Mouse (Mus musculus) left cerebral cortex, adult 11 months (tissue): ENCODE data around the gene Gm28041.
"Not testable (repeated sequence)": the region's sequence is repeated elsewhere in the genome, so short reads cannot be mapped to it uniquely, and the experiment has no call there.

Experiments used
- DNase-seq: peaks from one replicate; pipeline ENCODE4 v3.0.0; 2022; ENCODE audit warnings: low spot score

Gene Gm28041

DNA sequence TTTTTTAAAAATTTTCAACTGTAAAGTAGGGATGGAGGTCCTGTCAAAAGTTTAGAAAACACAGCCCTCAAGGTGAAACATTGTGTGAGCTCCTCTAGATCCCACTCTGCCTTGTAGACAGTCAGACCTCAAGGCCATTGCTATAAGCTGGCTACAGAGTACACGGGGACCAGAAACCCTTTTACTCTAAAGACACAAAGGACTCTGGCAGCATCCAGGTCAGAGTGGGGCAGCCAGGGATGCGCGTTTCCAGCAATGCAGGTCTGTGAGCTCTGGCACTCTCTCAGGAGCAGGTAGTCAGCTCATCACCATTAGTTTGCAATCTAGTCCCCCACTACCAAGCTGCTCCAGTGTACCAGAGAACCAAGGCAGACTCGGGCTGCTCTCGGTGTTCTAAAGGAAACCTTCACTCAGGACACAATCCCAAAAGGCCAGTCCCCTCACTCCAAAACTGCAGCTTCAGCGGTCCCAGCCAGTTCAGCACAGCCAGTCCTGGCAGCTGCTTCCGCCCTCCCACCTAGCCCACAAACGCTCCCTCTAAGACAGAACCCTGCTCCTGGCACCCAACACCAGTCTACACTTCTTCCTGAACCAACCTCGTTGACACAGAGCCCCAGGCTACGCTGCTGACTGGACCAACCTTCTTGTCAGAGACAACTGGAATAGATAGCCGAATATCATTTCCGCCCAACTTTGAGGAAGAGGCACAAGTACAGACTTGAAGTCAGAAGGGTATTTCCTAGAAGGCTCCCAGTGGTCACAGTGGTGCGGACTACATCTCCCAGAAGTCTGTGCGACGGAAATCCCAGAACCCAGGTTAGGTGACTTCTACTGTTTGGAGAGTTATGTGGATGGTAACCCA lies at the start of gene Gm28041, which contains the start of gene Zfp456:
Gene Gm28041, minus strand, starts transcription at position 684 of the 862 bp plus-strand sequence.
Gene Zfp456, minus strand, starts transcription at position 761 of the 862 bp plus-strand sequence.
- DNase-seq, result peak; percentile 47

DNA sequence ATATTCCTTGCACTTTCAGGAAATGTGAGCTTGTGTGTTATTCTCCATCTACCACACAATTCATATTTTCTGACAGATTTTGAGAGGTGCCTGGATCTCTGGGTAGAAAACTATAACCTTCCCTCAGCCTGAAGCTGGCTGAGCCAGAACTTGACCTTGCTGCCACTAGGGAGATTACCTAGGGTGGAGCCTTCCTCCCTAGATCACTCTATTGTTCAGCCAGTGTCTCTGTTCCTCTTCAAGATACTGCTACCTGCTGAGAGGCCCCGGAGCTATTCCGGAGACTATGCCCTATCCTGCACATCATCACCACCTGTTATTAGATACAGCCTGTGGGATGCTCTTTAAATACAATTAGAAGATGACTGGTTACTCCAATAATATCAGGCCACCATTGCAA lies 47.0 kb upstream of the Gm28041 start:
- not testable (repeated sequence) for DNase-seq

DNA sequence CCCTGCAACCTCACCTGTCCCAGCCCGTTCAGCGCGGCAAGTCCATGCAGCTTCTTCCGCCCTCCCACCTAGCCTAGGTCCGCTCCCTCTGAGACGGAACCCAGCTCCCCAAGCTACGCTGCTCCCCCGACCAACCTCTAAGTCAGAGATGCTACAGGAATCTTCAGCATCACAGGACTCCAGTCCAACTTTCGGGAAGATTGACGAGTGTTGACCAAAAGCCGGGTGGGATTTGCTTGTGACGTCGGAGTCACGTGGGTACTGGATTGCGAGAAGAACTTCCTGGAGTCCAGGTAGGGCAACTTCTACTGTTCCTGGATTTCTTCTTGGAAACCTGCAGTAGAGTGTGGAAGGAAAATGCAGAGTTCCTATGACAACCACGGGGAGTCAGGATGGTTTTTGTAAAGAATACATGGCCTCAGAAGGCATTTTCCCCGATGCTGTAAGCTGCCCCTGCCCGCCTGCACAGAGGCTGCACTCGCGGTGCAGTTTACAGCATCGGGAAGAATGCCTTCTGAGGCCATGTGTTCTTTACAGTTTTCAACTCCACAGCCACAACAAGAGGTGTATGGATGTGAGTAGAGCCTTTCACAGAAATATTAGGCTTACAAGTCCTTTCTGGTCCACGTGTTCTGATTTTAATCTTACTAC lies 45.8 kb upstream of the Gm28041 start, which contains the start of gene Zfp459:
Gene Zfp459, minus strand, starts transcription at position 212 of the 651 bp plus-strand sequence.
- no peak for DNase-seq

DNA sequence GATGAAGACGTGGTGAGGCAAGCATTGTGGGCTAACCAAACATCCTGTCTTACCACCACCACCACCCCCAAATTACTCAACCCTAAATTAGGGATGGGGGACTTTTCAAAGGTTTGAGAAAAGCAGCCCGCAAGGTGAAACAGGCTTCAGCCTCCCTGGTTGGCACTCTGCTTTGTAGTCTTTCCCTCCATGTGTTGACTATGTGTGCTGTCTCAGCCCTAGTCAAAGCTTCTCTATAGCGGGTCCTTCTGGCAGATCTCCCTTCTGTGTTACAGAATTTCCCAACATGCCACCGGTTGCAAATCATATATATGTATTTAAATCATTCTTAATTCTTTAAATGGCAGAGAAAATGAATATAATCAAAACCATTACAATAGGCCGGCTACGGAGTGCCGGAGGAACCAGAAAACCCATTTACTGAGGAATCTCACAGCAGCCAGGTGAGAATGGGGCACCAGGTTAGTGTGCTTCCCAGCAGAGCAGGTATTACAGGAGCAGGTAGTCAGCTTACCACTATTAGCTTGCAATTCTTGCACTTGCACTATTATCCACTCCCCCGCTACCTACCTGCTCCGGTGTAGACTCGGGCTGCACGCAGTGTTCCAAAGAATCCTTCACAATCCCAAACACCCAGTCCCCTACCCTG lies 45.1 kb upstream of the Gm28041 start:
- no peak for DNase-seq

DNA sequence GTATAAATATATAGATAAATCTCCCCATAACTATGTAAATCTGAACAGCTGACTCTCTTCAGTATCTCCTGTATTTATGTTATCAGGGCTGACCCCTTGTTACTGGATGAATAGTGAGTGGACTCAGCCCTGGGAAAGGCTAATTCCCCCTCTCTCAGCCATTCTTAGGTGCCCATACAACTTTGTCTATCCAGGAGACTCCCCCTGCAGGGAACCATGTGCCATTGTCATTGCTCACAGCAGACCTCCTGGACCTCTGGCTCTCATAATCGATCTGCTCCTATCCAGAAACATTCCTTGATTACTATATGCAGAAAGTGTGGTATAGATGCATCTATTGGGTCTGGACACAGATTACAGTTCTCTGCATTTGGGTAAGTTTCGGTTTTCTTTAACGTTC lies 41.3 kb upstream of the Gm28041 start:
- no peak for DNase-seq

DNA sequence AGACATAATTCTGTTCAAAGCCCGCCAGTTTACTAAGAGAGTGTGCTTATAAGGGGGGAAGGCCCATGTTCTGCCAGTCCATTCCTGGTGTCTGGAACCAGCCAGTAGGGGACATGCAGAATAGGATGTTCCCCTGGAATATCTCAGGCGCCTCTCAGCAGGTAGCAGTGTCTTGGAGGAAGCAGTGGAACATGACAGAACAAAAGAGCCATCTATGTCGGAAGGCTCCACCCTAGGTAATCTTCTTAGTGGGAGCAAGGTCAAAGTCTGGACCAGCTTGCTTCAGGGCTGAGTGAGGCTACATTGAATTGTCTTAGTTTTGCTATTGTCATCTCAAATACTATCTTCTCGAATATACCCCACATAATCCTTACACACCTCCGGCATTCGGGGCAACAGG lies 40.2 kb upstream of the Gm28041 start:
- no peak for DNase-seq

DNA sequence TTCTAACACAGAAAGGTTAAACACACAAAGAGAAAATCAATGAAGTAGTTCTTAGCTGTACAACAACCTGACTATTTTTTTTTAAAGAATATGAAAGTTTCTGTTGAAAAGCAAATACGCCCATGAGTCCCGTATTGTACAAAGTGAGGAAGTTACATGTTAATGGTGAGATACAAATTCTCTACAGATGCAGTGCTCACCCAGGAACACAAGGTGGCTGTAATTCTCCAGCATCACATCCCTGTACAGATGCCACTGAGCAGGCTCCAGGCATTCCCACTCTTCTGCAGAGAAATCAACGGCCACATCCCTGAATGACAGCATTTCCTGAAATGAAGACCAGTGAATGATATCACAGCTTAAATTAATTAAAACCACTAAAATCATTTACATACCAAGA lies 38.1 kb upstream of the Gm28041 start:
- DNase-seq, result not testable (repeated sequence)

DNA sequence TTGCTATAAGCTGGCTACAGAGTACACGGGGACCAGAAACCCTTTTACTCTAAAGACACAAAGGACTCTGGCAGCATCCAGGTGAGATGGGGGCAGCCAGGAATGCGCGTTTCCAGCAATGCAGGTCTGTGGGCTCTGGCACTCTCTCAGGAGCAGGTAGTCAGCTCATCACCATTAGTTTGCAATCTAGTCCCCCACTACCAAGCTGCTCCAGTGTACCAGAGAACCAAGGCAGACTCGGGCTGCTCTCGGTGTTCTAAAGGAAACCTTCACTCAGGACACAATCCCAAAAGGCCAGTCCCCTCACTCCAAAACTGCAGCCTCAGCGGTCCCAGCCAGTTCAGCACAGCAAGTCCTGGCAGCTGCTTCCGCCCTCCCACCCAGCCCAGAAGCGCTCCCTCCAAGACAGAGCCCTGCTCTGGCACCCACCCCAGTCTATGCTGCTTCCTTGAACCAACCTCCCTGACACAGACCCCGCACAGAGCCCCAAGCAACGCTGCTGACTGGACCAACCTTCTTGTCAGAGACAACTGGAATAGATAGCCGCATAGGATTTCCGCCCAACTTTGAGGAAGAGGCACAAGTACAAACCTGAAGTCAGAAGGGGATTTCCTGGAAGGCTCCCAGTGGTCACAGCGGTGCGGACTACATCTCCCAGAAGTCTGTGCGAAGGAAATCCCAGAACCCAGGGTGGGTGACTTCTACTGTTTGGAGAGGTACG lies 23.8 kb upstream of the Gm28041 start, which contains the start of gene Zfp429:
Gene Zfp429, minus strand, starts transcription at position 637 of the 721 bp plus-strand sequence.
- peak; percentile 40 for DNase-seq

DNA sequence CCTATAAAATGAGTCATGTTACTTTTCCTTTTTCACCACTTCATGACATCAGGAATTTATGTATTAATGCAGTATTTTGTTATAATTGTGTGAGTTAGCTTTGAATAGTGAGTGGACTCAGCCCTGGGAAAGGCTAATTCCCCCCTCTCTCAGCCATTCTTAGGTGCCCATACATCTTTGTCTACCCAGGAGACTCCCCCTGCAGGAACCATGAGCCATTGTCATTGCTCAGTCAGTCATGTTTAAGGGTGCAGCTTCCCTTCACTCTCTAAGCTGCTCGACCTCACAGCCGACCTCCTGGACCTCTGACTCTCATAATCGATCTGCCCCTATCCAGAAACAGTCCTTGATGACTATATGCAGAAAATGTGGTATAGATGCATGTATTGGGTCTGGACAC lies 722 bp upstream of the Gm28041 start:
- not testable (repeated sequence) for DNase-seq

DNA sequence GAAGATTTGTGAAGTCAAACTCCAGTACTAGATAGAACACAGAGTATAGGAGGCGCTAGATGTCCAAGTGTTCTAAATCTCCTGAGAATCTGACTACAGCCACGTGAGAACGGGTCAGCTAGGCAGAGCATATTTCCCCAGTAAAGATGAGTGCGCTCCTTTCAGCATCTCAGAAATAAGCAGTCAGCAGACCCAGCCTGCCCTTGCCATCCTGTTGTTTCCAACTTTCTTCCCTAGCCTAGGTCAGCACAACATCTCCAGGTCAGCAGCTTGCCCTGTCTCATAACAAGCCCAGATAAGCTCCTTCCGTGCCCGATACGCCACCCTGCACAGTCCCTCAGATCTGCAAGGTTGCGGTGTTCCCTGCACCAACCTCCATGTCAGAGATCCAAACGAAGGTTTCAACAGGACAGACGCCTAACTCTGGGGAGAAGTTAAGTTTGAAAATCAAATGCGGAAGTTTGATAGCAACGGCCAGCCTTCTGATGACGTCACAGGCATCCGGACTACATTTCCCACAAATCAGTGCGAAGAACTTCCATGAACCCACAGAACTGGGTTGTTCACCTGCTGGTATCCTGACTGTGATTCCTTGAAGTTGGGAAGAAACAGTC lies 15.3 kb downstream of the Gm28041 start, which contains the start of the genes Gm28044 and Zfp953:
Gene Gm28044, minus strand, starts transcription at position 406 of the 614 bp plus-strand sequence.
Gene Zfp953, minus strand, starts transcription at position 475 of the 614 bp plus-strand sequence.
- DNase-seq, result peak; percentile 88

DNA sequence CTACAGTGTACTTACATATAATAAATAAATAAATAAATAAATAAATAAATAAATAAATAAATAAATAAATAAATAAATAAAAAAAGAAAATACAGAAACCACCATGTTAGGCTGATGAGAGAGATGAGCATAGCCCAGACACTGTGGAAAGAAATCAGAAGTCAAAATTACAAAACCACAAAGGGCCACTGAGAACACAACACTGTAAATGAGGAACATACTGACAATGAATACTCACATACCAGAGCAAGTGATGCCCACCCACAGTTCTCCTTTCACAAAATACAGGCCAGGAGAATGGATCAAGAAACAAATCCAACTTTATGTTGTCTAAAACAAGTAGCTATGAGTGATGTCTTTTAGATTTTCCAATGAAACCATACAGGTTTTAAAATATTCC lies 23.7 kb downstream of the Gm28041 start:
- DNase-seq, result no peak

DNA sequence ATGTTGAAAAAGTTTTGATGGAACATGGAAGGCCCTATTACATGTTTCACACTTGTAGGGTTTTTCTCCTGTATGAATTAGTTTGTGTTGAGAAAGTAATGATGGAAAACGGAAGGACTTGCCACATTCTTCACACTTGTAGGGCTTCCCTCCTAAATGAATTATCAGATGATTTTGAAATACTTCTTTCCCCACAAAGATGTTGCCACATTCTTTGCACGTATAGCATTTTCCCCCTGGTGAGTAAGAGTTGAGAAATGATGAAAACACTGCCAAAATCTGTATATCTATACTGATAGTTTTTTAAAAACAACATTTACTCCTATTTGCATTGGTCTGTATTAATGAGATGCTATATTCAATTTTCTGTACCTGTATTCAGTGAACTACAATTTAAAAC lies 32.1 kb downstream of the Gm28041 start:
- DNase-seq, result no peak

DNA sequence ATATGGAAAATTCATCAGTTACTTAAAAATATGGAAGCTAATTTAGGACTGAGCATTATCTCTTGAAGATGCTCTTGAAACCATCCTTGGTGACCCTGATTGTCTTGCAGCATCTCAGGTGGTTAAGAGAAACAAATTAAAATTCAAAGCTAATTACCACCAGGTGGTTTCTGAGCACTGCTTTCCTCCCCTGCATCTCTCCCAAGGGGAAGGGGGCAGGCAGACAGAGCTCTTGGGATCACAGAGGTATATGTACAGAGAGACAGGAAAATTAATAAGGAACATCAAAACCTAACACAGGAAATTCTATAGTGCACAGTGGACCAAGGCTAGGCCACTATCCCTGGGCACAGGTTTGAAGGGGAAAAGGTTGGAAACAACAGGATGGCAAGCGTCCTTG lies 42.7 kb downstream of the Gm28041 start:
- no peak for DNase-seq

DNA sequence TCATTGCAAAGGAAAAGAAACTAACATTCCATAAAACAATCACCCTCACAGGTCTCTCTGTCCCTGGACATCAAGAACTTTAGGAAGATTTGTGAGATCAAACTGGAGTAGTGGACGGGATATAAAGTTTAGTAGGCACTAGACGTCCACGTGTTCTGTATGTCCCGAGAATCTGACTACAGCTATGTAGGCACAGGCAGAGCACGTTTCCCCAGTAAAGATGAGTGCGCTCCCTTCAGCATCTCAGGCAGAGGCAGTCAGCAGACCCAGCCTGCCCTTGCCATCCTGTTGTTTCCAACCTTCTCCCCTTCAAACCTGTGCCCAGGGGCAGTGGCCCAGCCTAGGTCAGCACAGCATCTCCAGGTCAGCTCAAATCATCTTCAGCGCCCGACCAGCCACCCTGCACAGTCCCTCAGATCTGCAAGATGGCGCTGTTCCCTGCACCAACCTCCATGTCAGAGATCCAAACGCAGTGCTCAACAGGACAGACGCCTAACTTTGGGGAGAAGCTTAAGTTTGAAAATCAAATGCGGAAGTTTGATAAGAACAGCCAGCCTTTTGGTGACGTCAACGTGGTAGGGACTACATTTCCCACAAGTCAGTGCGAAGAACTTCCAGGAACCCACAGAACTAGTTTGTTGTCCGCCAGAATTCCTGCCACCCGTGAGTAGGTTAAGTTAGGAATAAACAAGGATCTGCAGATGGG lies 43.4 kb downstream of the Gm28041 start, which contains the start of gene Zfp595:
Gene Zfp595, minus strand, starts transcription at position 552 of the 706 bp plus-strand sequence.
- DNase-seq, result peak; percentile 82

DNA sequence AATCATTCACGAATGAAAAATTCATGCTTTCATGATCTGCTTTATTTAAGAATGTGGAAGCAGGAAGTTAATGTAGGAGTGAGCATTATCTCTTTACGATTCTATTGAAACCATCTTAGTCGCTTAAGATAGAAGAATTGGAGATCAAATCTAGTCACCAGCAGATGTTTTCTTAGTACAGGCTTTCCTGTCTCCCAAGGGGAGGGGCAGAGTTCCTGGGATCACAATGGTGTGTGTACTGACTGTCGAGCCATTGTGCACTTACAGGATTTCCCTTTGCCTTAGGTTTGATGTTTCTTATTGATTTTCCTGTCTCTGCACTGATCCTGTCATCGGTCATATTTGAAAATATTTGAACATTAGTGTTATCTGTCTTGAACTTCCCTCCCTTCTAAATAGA lies 68.8 kb downstream of the Gm28041 start:
- no peak for DNase-seq

DNA sequence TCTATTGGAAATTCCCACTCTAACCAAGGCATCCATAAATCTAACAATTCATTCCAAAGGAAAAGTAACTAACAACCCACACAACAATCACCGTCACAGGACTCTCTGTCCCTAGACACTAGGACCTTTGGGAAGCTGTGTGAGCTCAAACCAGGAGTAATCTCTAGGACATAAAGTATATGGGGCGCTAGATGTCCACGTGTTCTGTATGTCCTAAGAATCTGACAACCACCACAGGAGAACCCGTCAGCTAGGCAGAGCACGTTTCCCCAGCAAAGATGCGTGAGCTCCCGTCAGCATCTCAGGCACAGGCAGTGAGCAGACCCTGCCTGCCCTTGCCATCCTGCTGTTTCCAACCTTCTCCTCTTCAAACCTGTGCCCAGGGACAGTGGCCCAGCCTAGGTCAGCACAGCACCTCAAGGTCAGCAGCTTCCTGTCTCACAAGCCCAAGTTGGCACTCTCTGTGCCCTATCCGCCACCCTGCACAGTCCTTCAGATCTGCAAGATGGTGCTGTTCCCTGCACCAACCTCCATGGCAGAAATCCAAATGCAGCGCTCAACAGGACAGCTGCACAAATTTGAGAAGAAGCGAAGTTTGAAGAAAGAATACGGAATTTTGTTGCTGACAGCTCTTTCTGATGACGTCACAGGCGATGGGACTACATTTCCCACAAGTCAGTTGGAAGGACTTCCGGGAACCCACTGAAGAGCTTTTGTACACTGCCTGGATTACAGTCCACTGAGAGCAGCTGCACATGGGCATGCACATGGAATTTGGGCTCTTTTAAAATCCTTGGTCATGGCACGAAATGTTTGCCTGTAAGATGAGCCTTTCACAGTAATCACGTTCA lies 69.5 kb downstream of the Gm28041 start, which contains the start of gene Zfp457:
Gene Zfp457, minus strand, starts transcription at position 664 of the 851 bp plus-strand sequence.
- DNase-seq, result peak; percentile 91
